Mouse (Mus musculus): ENCODE measurements around the gene 6430548M08Rik. TPM values are rescaled to one million over a fixed set of nuclear protein-coding genes. Genes with fewer than 3 reads are reported as not detected.

Gene 6430548M08Rik
- polyA plus RNA-seq, 1 experiment from 2014 or later = 12.5 TPM

GRCm38 (mm10) chr8:120089511-120089910, 24.4 kb upstream of the 6430548M08Rik start:
- Histone ChIP-seq H3K27ac (no peak overlapping the region), H3K9me3 (no peaks in the 10 kb centered on the region), H3K4me1 (replicated peaks) (no peaks in the 10 kb centered on the region), H3K27me3 (ENCODE audit: insufficient read depth, poor library complexity, severe bottlenecking) (no peaks in the 10 kb centered on the region), H3K4me3 (no peak overlapping the region), H3K36me3 (peaks cover 91% of the 10 kb centered on the region)
- DNase-seq (ENCODE audit: low spot score) = no peak
- 85% methylated on average over 7 of the region's 7 CpGs for WGBS

- no peaks in the 10 kb centered on the region for H3K4me1 ChIP-seq (replicated peaks)
- no peaks in the 10 kb centered on the region for H3K9me3 ChIP-seq
- DNase-seq (ENCODE audit: low spot score) = no peak
- no peaks in the 10 kb centered on the region for H3K27me3 ChIP-seq (ENCODE audit: insufficient read depth, poor library complexity, severe bottlenecking)
- H3K4me3 ChIP-seq = no peak overlapping the region
- no peak overlapping the region for H3K27ac ChIP-seq
- H3K36me3 ChIP-seq = peaks cover 80% of the 10 kb centered on the region
- WGBS = 90% methylated on average over 3 of the region's 3 CpGs
Measured at GRCm38 (mm10) chr8:120091032-120091431, 22.9 kb upstream of the 6430548M08Rik start.

- Histone ChIP-seq H3K27ac (no peak overlapping the region), H3K4me3 (no peak overlapping the region), H3K4me1 (replicated peaks) (0 out of 2 replicates have a peak, but pooled peaks cover 8% of the 10 kb centered on the region), H3K36me3 (peaks cover 62% of the 10 kb centered on the region), H3K9me3 (no peaks in the 10 kb centered on the region), H3K27me3 (ENCODE audit: insufficient read depth, poor library complexity, severe bottlenecking) (no peaks in the 10 kb centered on the region)
- DNase-seq (ENCODE audit: low spot score) = no peak
- 90% methylated on average over 3 of the region's 3 CpGs for WGBS
Measured at GRCm38 (mm10) chr8:120093103-120093502, 20.8 kb upstream of the 6430548M08Rik start.

DNA sequence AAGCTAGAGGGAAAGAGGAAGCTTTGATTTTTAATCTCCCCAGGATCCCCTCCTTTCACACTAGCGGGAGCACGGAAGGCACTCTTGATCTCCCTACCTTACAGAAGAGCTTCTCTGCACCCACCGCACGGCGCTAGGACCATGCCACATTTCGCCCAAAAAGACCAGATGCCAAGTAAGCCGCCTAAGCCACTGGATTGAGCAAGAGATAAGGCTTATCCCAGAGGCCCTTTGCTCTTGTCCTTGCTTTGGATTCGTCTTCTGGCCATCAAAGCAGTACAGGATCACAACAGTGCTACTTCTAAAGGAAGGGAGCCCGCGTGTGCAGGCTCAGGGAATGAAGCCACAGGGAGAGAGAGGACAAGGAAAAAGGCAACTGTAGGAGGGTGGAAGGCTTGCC, 19.2 kb upstream of the 6430548M08Rik start:
- no peak for DNase-seq (ENCODE audit: low spot score)
- Histone ChIP-seq H3K36me3 (peaks cover 52% of the 10 kb centered on the region), H3K4me3 (no peak overlapping the region), H3K27ac (no peak overlapping the region), H3K27me3 (ENCODE audit: insufficient read depth, poor library complexity, severe bottlenecking) (no peaks in the 10 kb centered on the region), H3K9me3 (no peaks in the 10 kb centered on the region), H3K4me1 (replicated peaks) (peaks cover 13% of the 10 kb centered on the region)
- WGBS = 93% methylated on average over 10 of the region's 10 CpGs

- DNase-seq (ENCODE audit: low spot score) = no peak
- Histone ChIP-seq H3K27ac (no peak overlapping the region), H3K4me1 (replicated peaks) (peaks cover 27% of the 10 kb centered on the region), H3K36me3 (peaks cover 35% of the 10 kb centered on the region), H3K4me3 (no peak overlapping the region), H3K9me3 (no peaks in the 10 kb centered on the region), H3K27me3 (ENCODE audit: insufficient read depth, poor library complexity, severe bottlenecking) (no peaks in the 10 kb centered on the region)
- 78% methylated on average over 2 of the region's 2 CpGs for WGBS
Measured at GRCm38 (mm10) chr8:120096486-120096885, 17.5 kb upstream of the 6430548M08Rik start.

GRCm38 (mm10) chr8:120100388-120101067, 13.4 kb upstream of the 6430548M08Rik start:
- H3K27ac ChIP-seq = peak overlapping the region; percentile 94
- H3K9me3 ChIP-seq = no peaks in the 10 kb centered on the region
- DNase-seq (ENCODE audit: low spot score) = no peak
- H3K4me1 ChIP-seq (replicated peaks) = peaks cover 44% of the 10 kb centered on the region
- peak overlapping the region; percentile 99 for H3K4me3 ChIP-seq
- no peaks in the 10 kb centered on the region for H3K27me3 ChIP-seq (ENCODE audit: insufficient read depth, poor library complexity, severe bottlenecking)
- peaks cover 3% of the 10 kb centered on the region; the same call in 1 of the 2 replicates for H3K36me3 ChIP-seq
- WGBS = 8% methylated on average over 25 of the region's 25 CpGs

DNA sequence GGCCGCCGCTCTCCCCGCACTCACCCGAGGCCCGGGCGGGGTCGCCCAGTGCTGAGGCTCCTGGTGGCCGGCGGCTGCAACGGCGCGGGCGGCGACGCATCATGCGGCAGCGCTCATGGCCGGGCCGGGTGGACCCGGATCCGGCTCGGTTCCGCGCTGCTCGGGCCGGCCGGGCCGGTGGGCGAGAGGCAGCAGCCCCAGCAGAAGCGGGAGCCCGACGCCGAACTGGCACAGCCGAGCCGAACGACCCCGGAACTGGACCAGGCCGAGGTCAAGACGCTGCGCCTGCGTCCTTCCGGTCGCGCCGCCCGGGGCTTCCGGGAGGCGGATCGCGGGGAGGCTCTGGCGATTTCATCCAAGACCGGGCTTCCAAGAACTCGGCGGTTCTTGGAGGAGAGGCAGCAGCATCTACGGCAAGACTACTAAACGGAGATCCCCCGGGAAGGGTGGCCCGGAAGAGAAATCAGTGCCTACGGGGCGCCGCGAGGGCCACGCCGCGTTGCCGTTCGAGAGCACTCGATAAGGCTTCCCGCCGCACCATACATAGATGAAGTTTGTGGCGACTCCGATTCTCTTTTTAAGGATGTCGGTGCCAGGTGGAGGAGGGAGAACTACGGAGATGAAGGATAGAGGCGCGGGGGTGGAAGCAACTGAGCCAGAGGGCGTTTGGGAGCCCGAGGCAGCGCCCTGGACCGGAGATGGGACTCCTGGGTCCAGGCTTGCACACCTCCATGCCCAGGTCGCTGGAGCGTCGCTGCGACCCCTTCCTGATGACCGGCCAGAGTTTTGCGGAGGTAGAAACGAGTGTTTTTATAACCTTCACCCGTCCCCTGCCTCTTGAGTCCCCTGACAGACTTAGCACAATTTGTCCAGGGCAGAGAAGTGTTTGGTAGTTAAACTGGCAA, 12.6 kb upstream of the 6430548M08Rik start, which contains the start of gene Zdhhc7:
Gene Zdhhc7 (minus strand): TSS at position 415 of the 905 bp plus-strand sequence.
- Histone ChIP-seq H3K36me3 (peaks cover 8% of the 10 kb centered on the region; the same call in 1 of the 2 replicates), H3K4me1 (replicated peaks) (peaks cover 44% of the 10 kb centered on the region), H3K4me3 (peak within 1 kb of the TSS; percentile 99), H3K27me3 (ENCODE audit: insufficient read depth, poor library complexity, severe bottlenecking) (no peaks in the 10 kb centered on the region), H3K9me3 (no peaks in the 10 kb centered on the region), H3K27ac (peak within 1 kb of the TSS; percentile 94)
- peak; percentile 81 for DNase-seq (ENCODE audit: low spot score)
- under 1% methylated on average over 88 of the region's 88 CpGs for WGBS

GRCm38 (mm10) chr8:120103916-120104315, 10.0 kb upstream of the 6430548M08Rik start:
- Histone ChIP-seq H3K9me3 (no peaks in the 10 kb centered on the region), H3K27ac (no peak overlapping the region), H3K4me1 (replicated peaks) (peaks cover 36% of the 10 kb centered on the region), H3K27me3 (ENCODE audit: insufficient read depth, poor library complexity, severe bottlenecking) (no peaks in the 10 kb centered on the region), H3K4me3 (no peak overlapping the region), H3K36me3 (peaks cover 6% of the 10 kb centered on the region; the same call in 1 of the 2 replicates)
- no peak for DNase-seq (ENCODE audit: low spot score)
- 93% methylated on average over 9 of the region's 9 CpGs for WGBS

- H3K27ac ChIP-seq = no peak overlapping the region
- H3K27me3 ChIP-seq (ENCODE audit: insufficient read depth, poor library complexity, severe bottlenecking) = no peaks in the 10 kb centered on the region
- H3K4me1 ChIP-seq (replicated peaks) = peaks cover 30% of the 10 kb centered on the region
- DNase-seq (ENCODE audit: low spot score) = no peak
- no peaks in the 10 kb centered on the region for H3K9me3 ChIP-seq
- H3K36me3 ChIP-seq = peaks cover 6% of the 10 kb centered on the region; the same call in 1 of the 2 replicates
- H3K4me3 ChIP-seq = no peak overlapping the region
- WGBS = 63% methylated on average over 9 of the region's 9 CpGs
Measured at GRCm38 (mm10) chr8:120104721-120105272, 9.2 kb upstream of the 6430548M08Rik start.

GRCm38 (mm10) chr8:120109149-120109548, 4.8 kb upstream of the 6430548M08Rik start:
- DNase-seq (ENCODE audit: low spot score) = no peak
- Histone ChIP-seq H3K4me1 (replicated peaks) (peaks cover 17% of the 10 kb centered on the region), H3K9me3 (no peaks in the 10 kb centered on the region), H3K36me3 (peaks cover 6% of the 10 kb centered on the region; the same call in 1 of the 2 replicates), H3K27ac (no peak overlapping the region), H3K4me3 (no peak overlapping the region), H3K27me3 (ENCODE audit: insufficient read depth, poor library complexity, severe bottlenecking) (peaks cover 6% of the 10 kb centered on the region; the same call in 1 of the 2 replicates)
- 70% methylated on average over 3 of the region's 3 CpGs for WGBS

GRCm38 (mm10) chr8:120110966-120111365, 3.0 kb upstream of the 6430548M08Rik start:
- 87% methylated on average over 4 of the region's 4 CpGs for WGBS
- no peaks in the 10 kb centered on the region for H3K9me3 ChIP-seq
- no peak for DNase-seq (ENCODE audit: low spot score)
- H3K4me3 ChIP-seq = no peak overlapping the region
- peaks cover 24% of the 10 kb centered on the region for H3K27me3 ChIP-seq (ENCODE audit: insufficient read depth, poor library complexity, severe bottlenecking)
- peaks cover 4% of the 10 kb centered on the region; the same call in 1 of the 2 replicates for H3K36me3 ChIP-seq
- H3K4me1 ChIP-seq (replicated peaks) = peaks cover 25% of the 10 kb centered on the region
- H3K27ac ChIP-seq = no peak overlapping the region

DNA sequence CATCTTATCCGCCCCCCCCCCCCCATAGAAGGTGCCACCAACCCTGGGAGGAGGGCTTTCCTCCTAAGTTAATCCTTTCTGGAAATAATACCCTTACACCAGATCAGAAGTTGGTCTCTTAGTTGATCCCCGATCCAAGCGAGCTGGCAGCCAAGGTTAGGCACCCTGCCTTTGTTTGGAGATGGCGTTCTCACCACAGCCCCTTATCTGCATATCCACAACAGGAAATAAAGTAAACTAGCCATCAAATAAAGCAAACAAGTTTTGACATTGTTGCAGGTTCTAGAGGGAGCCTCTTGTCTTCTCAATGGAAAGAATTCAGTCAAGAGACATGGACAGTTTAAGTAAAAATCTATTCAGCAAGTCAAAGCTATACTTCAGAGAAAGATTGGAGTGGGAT, 2.6 kb upstream of the 6430548M08Rik start:
- H3K27me3 ChIP-seq (ENCODE audit: insufficient read depth, poor library complexity, severe bottlenecking) = peaks cover 28% of the 10 kb centered on the region
- H3K27ac ChIP-seq = no peak overlapping the region
- no peak overlapping the region for H3K4me3 ChIP-seq
- no peaks in the 10 kb centered on the region for H3K9me3 ChIP-seq
- 61% methylated on average over 4 of the region's 4 CpGs for whole genome bisulfite sequencing
- H3K4me1 ChIP-seq (replicated peaks) = peaks cover 25% of the 10 kb centered on the region
- no peaks in the 10 kb centered on the region for H3K36me3 ChIP-seq
- DNase-seq (ENCODE audit: low spot score) = no peak

Measured in hindbrain, embryonic 10.5 days (tissue).